In the genomic region with DNA sequence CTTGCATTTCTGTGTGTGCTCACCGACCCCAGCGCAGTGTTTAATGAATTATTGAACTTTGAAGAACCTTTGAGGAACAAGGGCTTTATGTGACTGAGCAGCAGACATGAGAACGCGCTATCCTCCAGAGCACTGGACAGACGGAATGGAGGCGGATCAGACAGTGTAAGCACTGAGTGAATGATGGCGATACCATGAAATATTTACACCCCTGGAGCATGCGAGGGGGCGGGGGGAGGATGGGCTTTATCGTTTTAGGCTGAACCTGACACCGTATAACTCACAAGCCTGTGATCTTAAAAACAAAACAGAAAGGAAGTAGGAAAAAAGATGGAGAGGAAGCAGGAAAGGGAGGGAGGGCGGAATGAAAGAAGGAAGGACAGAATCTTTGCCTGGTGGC, we compare ENCODE assay signal across 10 mouse cellular contexts. TPM values are rescaled to one million over a fixed set of nuclear protein-coding genes. Genes with fewer than 3 reads are reported as not detected.
DNase-seq lines count a peak whose midpoint lies in the region; ATAC-seq and TF ChIP-seq lines count a peak whose summit lies in the region.
"Had no signal": no experiment of that assay in that cellular context is flagged by ENCODE, and none has a peak within 500 bp of the region (broad histone marks: within the 10 kb centered on the region; RNA-seq: fewer than 3 reads in every experiment).

No protein-coding gene starts in this region.

- WGBS in kidney, postnatal 0 days, result 8% methylated on average over 12 of the region's 12 CpGs
- 52% methylated on average over 12 of the region's 12 CpGs for WGBS in embryonic facial prominence, embryonic 12.5 days
- 47% methylated on average over 12 of the region's 12 CpGs for WGBS in liver, postnatal 0 days (ENCODE audit: insufficient replicate concordance)
- 90% methylated on average over 12 of the region's 12 CpGs for WGBS in thymus, adult 2 months

- peak overlapping the region; percentile 31 for H3K4me2 ChIP-seq in kidney, postnatal 0 days (ENCODE audit: low read length)
- H3K4me2 ChIP-seq in embryonic facial prominence, embryonic 12.5 days (replicated peaks), result no peak overlapping the region
- peak overlapping the region; percentile 38 for H3K4me2 ChIP-seq in liver, postnatal 0 days (ENCODE audit: low read depth, low read length)

- no peak overlapping the region for H3K4me3 ChIP-seq in gastrocnemius, adult 2 months
- H3K4me3 ChIP-seq in kidney, postnatal 0 days (replicated peaks; ENCODE audit: low read depth, low read length), result no peak overlapping the region
- H3K4me3 ChIP-seq in embryonic facial prominence, embryonic 12.5 days, result no peak overlapping the region
- H3K4me3 ChIP-seq in liver, postnatal 0 days (ENCODE audit: low read depth, low read length), result no peak overlapping the region; the same call in 1 of the 2 replicates
- H3K4me3 ChIP-seq in thymus, adult 2 months (ENCODE audit: control insufficient read depth, insufficient read depth, low read length), result no peak overlapping the region

- no peaks in the 10 kb centered on the region for H3K9me3 ChIP-seq in kidney, postnatal 0 days (replicated peaks; ENCODE audit: low read length)
- no peaks in the 10 kb centered on the region for H3K9me3 ChIP-seq in embryonic facial prominence, embryonic 12.5 days
- no peaks in the 10 kb centered on the region for H3K9me3 ChIP-seq in liver, postnatal 0 days (ENCODE audit: low read length)

- no peak for TF ChIP-seq EP300 in liver, postnatal 0 days (IDR thresholded peaks at IDR 0.05; ENCODE audit: low read depth)

- peak overlapping the region; percentile 79 for H3K27ac ChIP-seq in gastrocnemius, adult 2 months
- H3K27ac ChIP-seq in kidney, postnatal 0 days, result peak overlapping the region; percentile 20; the same call in 1 of the 2 replicates
- 0 out of 2 replicates have a peak overlapping the region, but pooled peaks have one; percentile 23 for H3K27ac ChIP-seq in embryonic facial prominence, embryonic 12.5 days
- peak overlapping the region; percentile 66 for H3K27ac ChIP-seq in liver, postnatal 0 days (ENCODE audit: low read depth)
- no peak overlapping the region for H3K27ac ChIP-seq in thymus, adult 2 months (ENCODE audit: control insufficient read depth, insufficient read depth, low read length)

- DNase-seq in gastrocnemius, adult 2 months, result no peak
- no peak for DNase-seq in gastrocnemius, postnatal 10 days
- peak; percentile 61 for DNase-seq in kidney, postnatal 0 days (ENCODE audit: low spot score)
- DNase-seq in kidney, adult 11 months, result no peak
- no peak for DNase-seq in liver, postnatal 0 days
- DNase-seq in spleen, adult 12 weeks (ENCODE audit: low spot score), result no peak
- DNase-seq in thymus, adult 2 months, result no peak
- DNase-seq: adrenal gland, adult 8-10 months; cerebellum, adult 18-20 months had no signal

- H3K36me3 ChIP-seq in kidney, postnatal 0 days (ENCODE audit: insufficient read depth, low read length), result no peaks in the 10 kb centered on the region
- no peaks in the 10 kb centered on the region for H3K36me3 ChIP-seq in embryonic facial prominence, embryonic 12.5 days
- H3K36me3 ChIP-seq in liver, postnatal 0 days (replicated peaks; ENCODE audit: insufficient read depth, low read length), result no peaks in the 10 kb centered on the region
- no peaks in the 10 kb centered on the region for H3K36me3 ChIP-seq in thymus, adult 2 months (ENCODE audit: control insufficient read depth, insufficient read depth, low read length)

- no peak for TF ChIP-seq CTCF in gastrocnemius, adult 2 months (IDR thresholded peaks at IDR 0.05)
- no peak for TF ChIP-seq CTCF in kidney, postnatal 0 days (IDR thresholded peaks at IDR 0.05; ENCODE audit: low read depth)
- TF ChIP-seq CTCF in liver, postnatal 0 days (IDR thresholded peaks at IDR 0.05; ENCODE audit: low read depth), result no peak
- no peak for TF ChIP-seq CTCF in thymus, adult 2 months (IDR thresholded peaks at IDR 0.05; ENCODE audit: borderline replicate concordance, control insufficient read depth, extremely low read depth, insufficient read depth, low read length, poor library complexity)

- intact Hi-C loops in gastrocnemius, adult 2 months (cut with DNase I), result no loop called here

- no peak for TF ChIP-seq POLR2A in thymus, adult 2 months (IDR thresholded peaks at IDR 0.05; ENCODE audit: control insufficient read depth, extremely low read depth, insufficient read depth, low read length, poor library complexity)

- 0 out of 2 replicates have a peak, but pooled peaks have one; percentile 65 for ATAC-seq in kidney, postnatal 0 days (replicated peaks; ENCODE audit: low FRiP score, low read depth)
- no peak for ATAC-seq in embryonic facial prominence, embryonic 12.5 days (ENCODE audit: insufficient number of reproducible peaks, insufficient read depth, low FRiP score, low TSS enrichment)
- no peak for ATAC-seq in liver, postnatal 0 days

- H3K4me1 ChIP-seq in kidney, postnatal 0 days (replicated peaks; ENCODE audit: insufficient read depth, low read length), result peaks cover 13% of the 10 kb centered on the region
- peaks cover 27% of the 10 kb centered on the region for H3K4me1 ChIP-seq in embryonic facial prominence, embryonic 12.5 days
- peaks cover 30% of the 10 kb centered on the region for H3K4me1 ChIP-seq in liver, postnatal 0 days (ENCODE audit: insufficient read depth)
- H3K4me1 ChIP-seq in thymus, adult 2 months (replicated peaks; ENCODE audit: control insufficient read depth, insufficient read depth, low read length), result 0 out of 2 replicates have a peak, but pooled peaks cover 3% of the 10 kb centered on the region

- H3K9ac ChIP-seq in kidney, postnatal 0 days (ENCODE audit: low read depth, low read length), result no peak overlapping the region
- no peak overlapping the region for H3K9ac ChIP-seq in embryonic facial prominence, embryonic 12.5 days
- H3K9ac ChIP-seq in liver, postnatal 0 days (replicated peaks), result no peak overlapping the region; the same call in 1 of the 2 replicates

- no peaks in the 10 kb centered on the region; the same call in 1 of the 2 replicates for H3K27me3 ChIP-seq in kidney, postnatal 0 days (ENCODE audit: insufficient read depth, low read length)
- H3K27me3 ChIP-seq in embryonic facial prominence, embryonic 12.5 days, result no peaks in the 10 kb centered on the region
- H3K27me3 ChIP-seq in liver, postnatal 0 days (ENCODE audit: insufficient read depth, low read length), result no peaks in the 10 kb centered on the region
- H3K27me3 ChIP-seq in thymus, adult 2 months (ENCODE audit: control insufficient read depth, insufficient read depth, low read length), result no peaks in the 10 kb centered on the region

RNA-seq across cellular contexts. Expression of gene Fto, which starts 57.6 kb away (rescaled TPM):
- total RNA-seq in gastrocnemius, adult 2 months (2021), result 10 to 100 TPM; 81.7 to 85.5 TPM
- 100 to 1,000 TPM; 116 to 125 TPM for total RNA-seq in gastrocnemius, postnatal 10 days (2021)
- polyA plus RNA-seq in kidney, postnatal 0 days (2015; fragmentation: Nextera tagmentation; extraction: Ambion mirVana), result 55.3 and 61.8 TPM in 2 replicates
- 99.1 and 106 TPM in 2 replicates for polyA plus RNA-seq in embryonic facial prominence, embryonic 12.5 days (2016; fragmentation: Nextera tagmentation; extraction: Ambion mirVana)
- 10.8 and 11.0 TPM in 2 replicates for polyA plus RNA-seq in liver, postnatal 0 days (2015; fragmentation: Nextera tagmentation; extraction: Ambion mirVana)
- 29.9 and 34.7 TPM in 2 replicates for polyA plus RNA-seq in thymus, adult 2 months (2012; rRNA removed)

RNA-seq across cellular contexts. Expression of gene Rpgrip1l, which starts 57.8 kb away (rescaled TPM):
- 1 to 10 TPM; 2.0 to 2.3 TPM for total RNA-seq in gastrocnemius, adult 2 months (2021)
- total RNA-seq in gastrocnemius, postnatal 10 days (2021), result 1 to 10 TPM; 2.6 to 4.5 TPM
- polyA plus RNA-seq in kidney, postnatal 0 days (2015; fragmentation: Nextera tagmentation; extraction: Ambion mirVana), result 8.6 and 8.7 TPM in 2 replicates
- 15.4 and 17.1 TPM in 2 replicates for polyA plus RNA-seq in embryonic facial prominence, embryonic 12.5 days (2016; fragmentation: Nextera tagmentation; extraction: Ambion mirVana)
- 1.0 and 1.2 TPM in 2 replicates for polyA plus RNA-seq in liver, postnatal 0 days (2015; fragmentation: Nextera tagmentation; extraction: Ambion mirVana)
- 1.9 TPM in 2 replicates for polyA plus RNA-seq in thymus, adult 2 months (2012; rRNA removed)
